Mouse (Mus musculus): ENCODE data around the gene Vmn1r71. TPM values are rescaled to one million over a fixed set of nuclear protein-coding genes. Genes with fewer than 3 reads are reported as not detected.

The Vmn1r71 gene
- not detected for total RNA-seq (2023)

GRCm38 (mm10) chr7:10754264-10754663, at the start of gene Vmn1r71:
TSS of gene Vmn1r71 (minus strand) at chr7:10754364.

Other genes with a start within 250 kb of the Vmn1r71 start
- not detected for gene Vmn1r68, start 195.9 kb downstream of the Vmn1r71 start, total RNA-seq (2023)
- not detected for gene Vmn1r69, start 140.7 kb downstream of the Vmn1r71 start, total RNA-seq (2023)
- gene Vmn1r70, start 122.8 kb downstream of the Vmn1r71 start, total RNA-seq (2023) = not detected
- gene Nlrp4b, start 66.6 kb downstream of the Vmn1r71 start, total RNA-seq (2023) = not detected
- gene Zscan4b, start 150.7 kb upstream of the Vmn1r71 start, total RNA-seq (2023) = not detected

Data from monocyte, adult 59 days (primary cell).